Mouse (Mus musculus): ENCODE measurements around the gene Tunar. TPM values are rescaled to one million over a fixed set of nuclear protein-coding genes. Genes with fewer than 3 reads are reported as not detected.

Tunar gene
- total RNA-seq, 2 experiments from 2014 or later = 16.2 to 16.8 TPM

- DNase-seq (ENCODE audit: low spot score in 2 of 2) = no peak
Observed at GRCm38 (mm10) chr12:105394671-105395070, 61.0 kb downstream of the Tunar start.

- DNase-seq (ENCODE audit: low spot score in 2 of 2) = no peak
Observed at GRCm38 (mm10) chr12:105398172-105398571, 64.5 kb downstream of the Tunar start.

- peak in 1 of 2 experiments; percentile 19 for DNase-seq (ENCODE audit: low spot score in 2 of 2)
Observed at GRCm38 (mm10) chr12:105403742-105404141, 70.1 kb downstream of the Tunar start.

- no peak for DNase-seq (ENCODE audit: low spot score in 2 of 2)
Observed at GRCm38 (mm10) chr12:105406008-105406407, 72.3 kb downstream of the Tunar start.

GRCm38 (mm10) chr12:105413909-105414308 lies 80.2 kb downstream of the Tunar start:
- no peak for DNase-seq (ENCODE audit: low spot score in 2 of 2)

- no peak for DNase-seq (ENCODE audit: low spot score in 2 of 2)
Observed at GRCm38 (mm10) chr12:105420476-105420875, 86.8 kb downstream of the Tunar start.

- no peak for DNase-seq (ENCODE audit: low spot score in 2 of 2)
Observed at GRCm38 (mm10) chr12:105426541-105426940, 92.9 kb downstream of the Tunar start.

- peak; percentile 77 to 87 for DNase-seq (ENCODE audit: low spot score in 2 of 2)
Observed at GRCm38 (mm10) chr12:105427039-105427757, 93.5 kb downstream of the Tunar start.

GRCm38 (mm10) chr12:105431872-105432271 lies 98.2 kb downstream of the Tunar start:
- peak in 1 of 2 experiments; percentile 54 for DNase-seq (ENCODE audit: low spot score in 2 of 2)

- no peak for DNase-seq (ENCODE audit: low spot score in 2 of 2)
Observed at GRCm38 (mm10) chr12:105432807-105433206, 99.1 kb downstream of the Tunar start.

Other genes with a start within 250 kb of the Tunar start
- not detected for gene Tcl1b2, start 187.9 kb upstream of the Tunar start, total RNA-seq (2021)
- not detected for gene Tcl1b1, start 174.2 kb upstream of the Tunar start, total RNA-seq (2021)
- gene Tcl1b5, start 157.5 kb upstream of the Tunar start, total RNA-seq (2021) = not detected
- not detected for gene Tcl1b3, start 142.8 kb upstream of the Tunar start, total RNA-seq (2021)
- not detected for gene Tcl1b4, start 131.9 kb upstream of the Tunar start, total RNA-seq (2021)
- gene Tcl1, start 111.1 kb upstream of the Tunar start, total RNA-seq (2021) = not detected
- gene D430019H16Rik, start 120.0 kb downstream of the Tunar start, total RNA-seq (2021) = 100 to 1,000 TPM; 108 to 114 TPM
- gene Bdkrb2, start 229.4 kb downstream of the Tunar start, total RNA-seq (2021) = 1 to 10 TPM in 1 of 2 experiments, under 1 TPM in 1; 0.62 to 1.2 TPM